Mouse (Mus musculus) thymus, postnatal 4 days (tissue): ENCODE results near the gene Frzb.
"Not testable (repeated sequence)": the region's sequence is repeated elsewhere in the genome, so short reads cannot be mapped to it uniquely, and the experiment has no call there.

Source experiments
- DNase-seq: peaks from one replicate; pipeline ENCODE4 v3.0.0; 2021

The Frzb gene

GRCm38 (mm10) chr2:80447291-80447791, at the start of gene Frzb:
Gene Frzb (minus strand): TSS chr2:80447625.
- DNase-seq = peak; percentile 21

- DNase-seq = not testable (repeated sequence)
Measured at GRCm38 (mm10) chr2:80495304-80495703, 47.9 kb upstream of the Frzb start.

GRCm38 (mm10) chr2:80486851-80487250, 39.4 kb upstream of the Frzb start:
- no peak for DNase-seq

GRCm38 (mm10) chr2:80484951-80485350, 37.5 kb upstream of the Frzb start:
- DNase-seq = no peak

- DNase-seq = no peak
Measured at GRCm38 (mm10) chr2:80475831-80476230, 28.4 kb upstream of the Frzb start.

GRCm38 (mm10) chr2:80474247-80474796, 26.9 kb upstream of the Frzb start:
- no peak for DNase-seq

GRCm38 (mm10) chr2:80465991-80466821, 18.8 kb upstream of the Frzb start:
- no peak for DNase-seq

GRCm38 (mm10) chr2:80461827-80462226, 14.4 kb upstream of the Frzb start:
- DNase-seq = no peak

GRCm38 (mm10) chr2:80448231-80448630, 806 bp upstream of the Frzb start:
- no peak for DNase-seq

GRCm38 (mm10) chr2:80446308-80447151, 895 bp downstream of the Frzb start:
- peak; percentile 9 for DNase-seq

GRCm38 (mm10) chr2:80445926-80446307, 1.5 kb downstream of the Frzb start:
- DNase-seq = no peak

GRCm38 (mm10) chr2:80445491-80445890, 1.9 kb downstream of the Frzb start:
- DNase-seq = no peak

GRCm38 (mm10) chr2:80444418-80445365, 2.7 kb downstream of the Frzb start:
- DNase-seq = no peak

GRCm38 (mm10) chr2:80443962-80444361, 3.5 kb downstream of the Frzb start:
- DNase-seq = peak; percentile 15

- no peak for DNase-seq
Measured at GRCm38 (mm10) chr2:80441386-80441785, 6.0 kb downstream of the Frzb start.

GRCm38 (mm10) chr2:80438854-80439253, 8.6 kb downstream of the Frzb start:
- DNase-seq = no peak

- no peak for DNase-seq
Measured at GRCm38 (mm10) chr2:80437401-80437800, 10.0 kb downstream of the Frzb start.

- no peak for DNase-seq
Measured at GRCm38 (mm10) chr2:80434783-80435572, 12.4 kb downstream of the Frzb start.

- no peak for DNase-seq
Measured at GRCm38 (mm10) chr2:80433254-80433876, 14.1 kb downstream of the Frzb start.

- DNase-seq = no peak
Measured at GRCm38 (mm10) chr2:80430357-80431053, 16.9 kb downstream of the Frzb start.
